12 mouse cellular contexts compared by ENCODE assay signal in the genomic region with DNA sequence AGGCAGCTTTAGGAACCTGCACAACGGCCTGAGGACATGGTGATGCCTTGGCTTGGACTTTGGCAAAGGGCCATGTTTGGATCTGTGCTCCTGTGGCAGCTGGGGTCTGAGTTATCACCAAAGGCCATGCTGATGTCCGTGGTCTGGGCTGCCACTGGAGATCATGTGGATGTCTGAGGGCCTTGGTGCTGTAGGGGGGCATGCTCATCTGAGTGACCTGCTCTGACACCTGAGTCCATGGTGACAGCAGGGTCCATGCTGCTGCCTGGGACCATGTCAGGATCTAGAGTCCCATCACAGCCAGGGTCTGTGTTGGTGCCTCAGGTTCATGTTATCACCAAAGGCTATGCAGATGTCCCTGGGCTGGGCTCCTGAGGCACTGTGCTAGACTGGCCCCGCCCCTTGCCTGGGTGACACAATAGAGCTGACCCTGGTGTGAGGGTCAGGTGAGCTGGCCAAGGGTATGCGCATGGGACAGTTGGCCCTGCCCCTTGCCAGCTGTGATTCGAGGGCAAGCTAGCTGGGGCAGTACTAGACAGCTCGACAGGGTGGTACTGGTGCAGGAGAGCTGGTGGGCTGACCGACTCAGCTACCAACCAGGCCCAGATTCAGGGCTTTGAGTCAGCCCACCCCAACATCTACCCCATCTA.
DNase-seq lines count a peak whose midpoint lies in the region; ATAC-seq and TF ChIP-seq lines count a peak whose summit lies in the region.
"Had no signal": no experiment of that assay in that cellular context is flagged by ENCODE, and none has a peak within 500 bp of the region (broad histone marks: within the 10 kb centered on the region; RNA-seq: fewer than 3 reads in every experiment).

No protein-coding gene starts in this region.

- no peak overlapping the region for H3K4me2 ChIP-seq in hindbrain, embryonic 12.5 days (replicated peaks)
- H3K4me2 ChIP-seq in hindbrain, postnatal 0 days (ENCODE audit: low read depth, low read length), result no peak overlapping the region
- H3K4me2 ChIP-seq: intestine, embryonic 15.5 days had no signal

- no peak overlapping the region for H3K27ac ChIP-seq in hindbrain, embryonic 12.5 days
- H3K27ac ChIP-seq in hindbrain, embryonic 10.5 days, result no peak overlapping the region
- no peak overlapping the region for H3K27ac ChIP-seq in testis, adult 2 months (ENCODE audit: control insufficient read depth, insufficient read depth, low read depth, low read length)
- no peak overlapping the region for H3K27ac ChIP-seq in hindbrain, postnatal 0 days
- H3K27ac ChIP-seq: intestine, embryonic 15.5 days had no signal

- no peaks in the 10 kb centered on the region for H3K4me1 ChIP-seq in hindbrain, embryonic 12.5 days
- H3K4me1 ChIP-seq in hindbrain, embryonic 10.5 days (replicated peaks), result no peaks in the 10 kb centered on the region
- no peaks in the 10 kb centered on the region for H3K4me1 ChIP-seq in testis, adult 2 months (ENCODE audit: control insufficient read depth, insufficient read depth, low read length)
- H3K4me1 ChIP-seq in hindbrain, postnatal 0 days (ENCODE audit: insufficient read depth, low read length), result no peaks in the 10 kb centered on the region
- H3K4me1 ChIP-seq: intestine, embryonic 15.5 days had no signal

- H3K9me3 ChIP-seq in hindbrain, embryonic 12.5 days (replicated peaks), result no peaks in the 10 kb centered on the region
- H3K9me3 ChIP-seq in hindbrain, embryonic 10.5 days, result no peaks in the 10 kb centered on the region
- no peaks in the 10 kb centered on the region for H3K9me3 ChIP-seq in hindbrain, postnatal 0 days (ENCODE audit: low read length)
- H3K9me3 ChIP-seq: G1E; intestine, embryonic 15.5 days had no signal

- no peak for TF ChIP-seq CTCF in testis, adult 2 months (IDR thresholded peaks at IDR 0.05; ENCODE audit: control insufficient read depth, insufficient read depth, insufficient replicate concordance, low read depth, low read length)
- TF ChIP-seq CTCF in hindbrain, postnatal 0 days (IDR thresholded peaks at IDR 0.05; ENCODE audit: low read depth), result no peak

- WGBS in hindbrain, embryonic 12.5 days, result 78% methylated on average over 7 of the region's 7 CpGs
- WGBS in hindbrain, embryonic 10.5 days, result 71% methylated on average over 7 of the region's 7 CpGs
- 84% methylated on average over 7 of the region's 7 CpGs for WGBS in hindbrain, postnatal 0 days

- ATAC-seq in hindbrain, embryonic 12.5 days (ENCODE audit: low FRiP score), result 0 out of 2 replicates have a peak, but pooled peaks have one; percentile 52
- ATAC-seq in hindbrain, postnatal 0 days, result 0 out of 2 replicates have a peak, but pooled peaks have one; percentile 35
- ATAC-seq: intestine, embryonic 15.5 days had no signal

- no peak for DNase-seq in hindbrain, embryonic 10.5 days (ENCODE audit: low spot score)
- DNase-seq in testis, postnatal 14 days (ENCODE audit: low spot score), result no peak
- DNase-seq in hindbrain, postnatal 0 days (ENCODE audit: low spot score), result no peak
- no peak for DNase-seq in gastrocnemius, postnatal 10 days
- no peak for DNase-seq in urinary bladder, postnatal 36 days (ENCODE audit: low spot score in 2 of 2)
- DNase-seq: cerebellum, adult 11 months; gastrocnemius, postnatal 36 days; layer of hippocampus, adult 9-11 months had no signal

- H3K27me3 ChIP-seq in hindbrain, embryonic 12.5 days, result no peaks in the 10 kb centered on the region
- H3K27me3 ChIP-seq in hindbrain, embryonic 10.5 days (ENCODE audit: insufficient read depth, poor library complexity, severe bottlenecking), result no peaks in the 10 kb centered on the region
- no peaks in the 10 kb centered on the region for H3K27me3 ChIP-seq in testis, adult 2 months (ENCODE audit: control insufficient read depth, insufficient read depth, low read length)
- H3K27me3 ChIP-seq in hindbrain, postnatal 0 days (ENCODE audit: insufficient read depth, low read length), result no peaks in the 10 kb centered on the region
- H3K27me3 ChIP-seq: intestine, embryonic 15.5 days had no signal

- H3K9ac ChIP-seq in hindbrain, embryonic 12.5 days, result no peak overlapping the region
- no peak overlapping the region for H3K9ac ChIP-seq in hindbrain, postnatal 0 days (replicated peaks; ENCODE audit: low read length)
- H3K9ac ChIP-seq: intestine, embryonic 15.5 days had no signal

- peak; percentile 41; the same call in 1 of the 2 replicates for TF ChIP-seq POLR2A in testis, adult 2 months (IDR thresholded peaks at IDR 0.05; ENCODE audit: control insufficient read depth, low read depth, low read length)

- no peaks in the 10 kb centered on the region for H3K36me3 ChIP-seq in hindbrain, embryonic 12.5 days
- H3K36me3 ChIP-seq in hindbrain, embryonic 10.5 days, result no peaks in the 10 kb centered on the region
- H3K36me3 ChIP-seq in testis, adult 2 months (ENCODE audit: control insufficient read depth, insufficient read depth, low read length), result no peaks in the 10 kb centered on the region
- H3K36me3 ChIP-seq in hindbrain, postnatal 0 days (ENCODE audit: insufficient read depth, low read length), result no peaks in the 10 kb centered on the region
- H3K36me3 ChIP-seq: G1E; intestine, embryonic 15.5 days had no signal

- no peak overlapping the region for H3K4me3 ChIP-seq in hindbrain, embryonic 12.5 days
- no peak overlapping the region for H3K4me3 ChIP-seq in hindbrain, embryonic 10.5 days
- H3K4me3 ChIP-seq in testis, adult 2 months (ENCODE audit: control insufficient read depth, low read depth, low read length), result peak overlapping the region; percentile 54
- no peak overlapping the region for H3K4me3 ChIP-seq in hindbrain, postnatal 0 days (ENCODE audit: low read length)
- H3K4me3 ChIP-seq: intestine, embryonic 15.5 days had no signal
